Mouse (Mus musculus) embryonic facial prominence, embryonic 14.5 days (tissue): ENCODE data around the gene Arfgap1. TPM values are rescaled to one million over a fixed set of nuclear protein-coding genes. Genes with fewer than 3 reads are reported as not detected.

Experiments used
- ATAC-seq: fragments of 200-750 bp; cut with Nextera tagmentation; 2 replicates; pipeline ENCODE4 v1.8.0; 2017; ENCODE audit warnings: low read depth, moderate number of reproducible peaks, moderate TSS enrichment
- DNase-seq: peaks from one replicate; pipeline ENCODE4 v3.0.0-alpha.2; 2015; ENCODE audit warnings: low spot score
- H3K27ac ChIP-seq: fragments of 300-500 bp; sonication (generic); replicated peaks from 2 replicates; pipeline ENCODE4 v1.5.1; 2014; ENCODE audit warnings: low read depth, mild to moderate bottlenecking, low read length, moderate library complexity
- H3K27me3 ChIP-seq: fragments of 300-500 bp; sonication (generic); replicated peaks from 2 replicates; pipeline ENCODE4 v1.6.1; 2014; ENCODE audit warnings: low read length; ENCODE audit not compliant: control insufficient read depth, insufficient read depth
- H3K36me3 ChIP-seq: fragments of 300-500 bp; sonication (generic); 2 replicates; pipeline ENCODE4 v1.6.1; 2014; ENCODE audit warnings: low read length, mixed read lengths; ENCODE audit not compliant: control insufficient read depth, insufficient read depth
- H3K4me1 ChIP-seq: fragments of 300-500 bp; sonication (generic); 2 replicates; pipeline ENCODE4 v1.6.1; 2014; ENCODE audit warnings: antibody characterized with exemption, low read length; ENCODE audit not compliant: control insufficient read depth, insufficient read depth
- H3K4me2 ChIP-seq: fragments of 300-500 bp; sonication (generic); 2 replicates; pipeline ENCODE4 v1.6.1; 2014; ENCODE audit warnings: low read depth, mild to moderate bottlenecking, low read length, moderate library complexity, mixed read lengths
- H3K4me3 ChIP-seq: fragments of 300-500 bp; sonication (generic); 2 replicates; pipeline ENCODE4 v1.5.1; 2014; ENCODE audit warnings: low read depth, mild to moderate bottlenecking, low read length
- H3K9ac ChIP-seq: fragments of 300-500 bp; sonication (generic); 2 replicates; pipeline ENCODE4 v1.6.1; 2014; ENCODE audit warnings: low read depth, mild to moderate bottlenecking, low read length, moderate library complexity, mixed read lengths
- H3K9me3 ChIP-seq: fragments of 300-500 bp; sonication (generic); 2 replicates; pipeline ENCODE4 v1.6.1; 2016; ENCODE audit warnings: low read length; ENCODE audit not compliant: control insufficient read depth
- WGBS: fragments of 180-500 bp; shearing (Covaris S2); extraction: QIAGEN DNeasy Blood & Tissue Kit; methylation state at CpG from one replicate; pipeline ENCODE4 v1.1.7; 2014; 5-methylcytosine and 5-hydroxymethylcytosine counted together
- polyA plus RNA-seq: library from polyadenylated mRNA; unstranded; fragments of >200 nt; fragmentation: Nextera tagmentation; extraction: Ambion mirVana; gene quantifications from 2 replicates; pipeline ENCODE4 v1.2.1, GENCODE M21; 2014

Arfgap1 gene
- polyA plus RNA-seq, 1 experiment from 2014 or later = 89.2 TPM

- no peaks in the 10 kb centered on the region for H3K9me3 ChIP-seq
Measured at GRCm38 (mm10) chr2:180988948-180989347, 21.9 kb downstream of the Arfgap1 start.

GRCm38 (mm10) chr2:180990347-180990746, 23.3 kb downstream of the Arfgap1 start:
- 69% methylated on average over 4 of the region's 4 CpGs for WGBS
- Histone ChIP-seq H3K9me3 (no peaks in the 10 kb centered on the region), H3K9ac (no peak overlapping the region), H3K4me1 (0 out of 2 replicates have a peak, but pooled peaks cover 9% of the 10 kb centered on the region), H3K27me3 (no peaks in the 10 kb centered on the region), H3K4me2 (no peak overlapping the region), H3K27ac (no peak overlapping the region), H3K36me3 (no peaks in the 10 kb centered on the region), H3K4me3 (no peak overlapping the region)
- no peak for DNase-seq
- no peak for ATAC-seq

More at GRCm38 (mm10) chr2:180988948-180989347, 21.9 kb downstream of the Arfgap1 start:
- Histone ChIP-seq H3K4me1 (0 out of 2 replicates have a peak, but pooled peaks cover 9% of the 10 kb centered on the region), H3K27ac (no peak overlapping the region), H3K36me3 (no peaks in the 10 kb centered on the region), H3K4me2 (no peak overlapping the region), H3K27me3 (no peaks in the 10 kb centered on the region), H3K9ac (no peak overlapping the region), H3K4me3 (no peak overlapping the region)
- WGBS = 92% methylated on average over 1 of the region's 1 CpGs
- no peak for ATAC-seq
- DNase-seq = no peak

GRCm38 (mm10) chr2:180994360-180994759, 27.3 kb downstream of the Arfgap1 start:
- Histone ChIP-seq H3K27ac (no peak overlapping the region), H3K4me2 (no peak overlapping the region), H3K4me1 (no peaks in the 10 kb centered on the region), H3K9me3 (no peaks in the 10 kb centered on the region), H3K9ac (no peak overlapping the region), H3K36me3 (no peaks in the 10 kb centered on the region), H3K27me3 (no peaks in the 10 kb centered on the region), H3K4me3 (no peak overlapping the region)
- ATAC-seq (no peak), DNase-seq (no peak)
- 60% methylated on average over 2 of the region's 2 CpGs for WGBS

GRCm38 (mm10) chr2:180995457-180995856, 28.4 kb downstream of the Arfgap1 start:
- Histone ChIP-seq H3K36me3 (no peaks in the 10 kb centered on the region), H3K4me1 (no peaks in the 10 kb centered on the region), H3K27ac (no peak overlapping the region), H3K9ac (no peak overlapping the region), H3K4me2 (no peak overlapping the region), H3K4me3 (no peak overlapping the region), H3K27me3 (no peaks in the 10 kb centered on the region), H3K9me3 (no peaks in the 10 kb centered on the region)
- ATAC-seq (no peak), DNase-seq (no peak)
- WGBS = 71% methylated on average over 4 of the region's 4 CpGs

GRCm38 (mm10) chr2:180996436-180996835, 29.4 kb downstream of the Arfgap1 start:
- Histone ChIP-seq H3K36me3 (no peaks in the 10 kb centered on the region), H3K27ac (no peak overlapping the region), H3K4me2 (no peak overlapping the region), H3K9me3 (no peaks in the 10 kb centered on the region), H3K4me1 (no peaks in the 10 kb centered on the region), H3K4me3 (no peak overlapping the region), H3K27me3 (no peaks in the 10 kb centered on the region), H3K9ac (no peak overlapping the region; the same call in 1 of the 2 replicates)
- peak; percentile 39 for DNase-seq
- WGBS = 22% methylated on average over 5 of the region's 5 CpGs
- ATAC-seq = peak; percentile 36

- Histone ChIP-seq H3K4me1 (no peaks in the 10 kb centered on the region), H3K27me3 (no peaks in the 10 kb centered on the region), H3K4me3 (no peak overlapping the region), H3K9me3 (no peaks in the 10 kb centered on the region), H3K36me3 (no peaks in the 10 kb centered on the region), H3K9ac (no peak overlapping the region; the same call in 1 of the 2 replicates), H3K27ac (no peak overlapping the region), H3K4me2 (no peak overlapping the region)
- ATAC-seq = no peak
- DNase-seq = no peak
- WGBS = 49% methylated on average over 3 of the region's 3 CpGs
Measured at GRCm38 (mm10) chr2:180996905-180997304, 29.9 kb downstream of the Arfgap1 start.

GRCm38 (mm10) chr2:181007054-181007453, 40.0 kb downstream of the Arfgap1 start:
- H3K9ac ChIP-seq = no peak overlapping the region
- WGBS = 47% methylated on average over 4 of the region's 4 CpGs
- H3K4me3 ChIP-seq = no peak overlapping the region
- H3K36me3 ChIP-seq = no peaks in the 10 kb centered on the region
- no peaks in the 10 kb centered on the region for H3K27me3 ChIP-seq
- ATAC-seq = no peak
- no peak for DNase-seq
- no peak overlapping the region for H3K4me2 ChIP-seq
- H3K9me3 ChIP-seq = no peaks in the 10 kb centered on the region
- no peak overlapping the region for H3K27ac ChIP-seq
- H3K4me1 ChIP-seq = no peaks in the 10 kb centered on the region

- no peak overlapping the region for H3K4me3 ChIP-seq
- H3K9me3 ChIP-seq = no peaks in the 10 kb centered on the region
- H3K27ac ChIP-seq = no peak overlapping the region
- ATAC-seq (no peak), DNase-seq (no peak)
- H3K36me3 ChIP-seq = no peaks in the 10 kb centered on the region
- H3K4me1 ChIP-seq = no peaks in the 10 kb centered on the region
- no peaks in the 10 kb centered on the region for H3K27me3 ChIP-seq
- WGBS = 73% methylated on average over 5 of the region's 5 CpGs
- no peak overlapping the region for H3K9ac ChIP-seq
- H3K4me2 ChIP-seq = no peak overlapping the region
Measured at GRCm38 (mm10) chr2:181008339-181008738, 41.3 kb downstream of the Arfgap1 start.

- Histone ChIP-seq H3K9me3 (no peaks in the 10 kb centered on the region), H3K27ac (no peak overlapping the region), H3K4me1 (no peaks in the 10 kb centered on the region), H3K36me3 (no peaks in the 10 kb centered on the region), H3K4me3 (no peak overlapping the region), H3K4me2 (no peak overlapping the region), H3K9ac (no peak overlapping the region), H3K27me3 (no peaks in the 10 kb centered on the region)
- no peak for DNase-seq
- ATAC-seq = no peak
- 78% methylated on average over 11 of the region's 11 CpGs for WGBS
Measured at GRCm38 (mm10) chr2:181031406-181031934, 64.4 kb downstream of the Arfgap1 start.
